Mouse (Mus musculus) kidney, adult 2 months (tissue): Measurements from ENCODE around the gene Zfp704. TPM values are rescaled to one million over a fixed set of nuclear protein-coding genes. Genes with fewer than 3 reads are reported as not detected.

ENCODE experiments used
- DNase-seq: peaks from one replicate; pipeline ENCODE4 v3.0.0; 2021
- H3K27ac ChIP-seq: fragments of 200-500 bp; 2 replicates; pipeline ENCODE4 v1.5.1; 2012; ENCODE audit warnings: low read depth, low read length, control low read depth, inconsistent platforms; ENCODE audit not compliant: insufficient read depth
- H3K27me3 ChIP-seq: fragments of 200-500 bp; replicated peaks from 2 replicates; pipeline ENCODE4 v1.6.1; 2012; ENCODE audit warnings: mild to moderate bottlenecking, moderate library complexity, low read length, inconsistent platforms; ENCODE audit not compliant: control insufficient read depth, insufficient read depth
- H3K36me3 ChIP-seq: fragments of 200-500 bp; 2 replicates; pipeline ENCODE4 v1.6.1; 2012; ENCODE audit warnings: mild to moderate bottlenecking, moderate library complexity, low read length, inconsistent platforms; ENCODE audit not compliant: control insufficient read depth, insufficient read depth
- H3K4me1 ChIP-seq: fragments of 200-500 bp; 2 replicates; pipeline ENCODE4 v1.6.1; 2011; ENCODE audit warnings: low read length; ENCODE audit not compliant: control insufficient read depth, insufficient read depth
- H3K4me3 ChIP-seq: fragments of 200-500 bp; 2 replicates; pipeline ENCODE4 v1.5.1; 2011; ENCODE audit warnings: mild to moderate bottlenecking, low read depth, low read length, control low read depth; ENCODE audit not compliant: insufficient read depth
- CTCF ChIP-seq: fragments of 200-500 bp; conservative IDR thresholded peaks from 2 replicates; pipeline ENCODE4 v1.5.1; 2011; ENCODE audit warnings: low read depth, mild to moderate bottlenecking, control low read depth, low read length, moderate library complexity, mixed read lengths; ENCODE audit not compliant: insufficient read depth, insufficient read length
- POLR2A ChIP-seq: fragments of 200-500 bp; IDR thresholded peaks from one replicate; pipeline ENCODE4 v1.6.1; 2011; ENCODE audit warnings: low read depth, low read length, control low read depth
- WGBS: fragments of 180-500 bp; shearing (Covaris S2); methylation state at CpG from one replicate; pipeline ENCODE4 v1.1.7; 2018; 5-methylcytosine and 5-hydroxymethylcytosine counted together
- polyA plus RNA-seq: library from polyadenylated mRNA; depleted of rRNA; stranded (reverse); fragments of >200 nt; gene quantifications from 2 replicates; pipeline ENCODE4 v1.2.3, GENCODE M21; 2012

Gene Zfp704
- polyA plus RNA-seq, 1 experiment: 11.3 TPM

DNA sequence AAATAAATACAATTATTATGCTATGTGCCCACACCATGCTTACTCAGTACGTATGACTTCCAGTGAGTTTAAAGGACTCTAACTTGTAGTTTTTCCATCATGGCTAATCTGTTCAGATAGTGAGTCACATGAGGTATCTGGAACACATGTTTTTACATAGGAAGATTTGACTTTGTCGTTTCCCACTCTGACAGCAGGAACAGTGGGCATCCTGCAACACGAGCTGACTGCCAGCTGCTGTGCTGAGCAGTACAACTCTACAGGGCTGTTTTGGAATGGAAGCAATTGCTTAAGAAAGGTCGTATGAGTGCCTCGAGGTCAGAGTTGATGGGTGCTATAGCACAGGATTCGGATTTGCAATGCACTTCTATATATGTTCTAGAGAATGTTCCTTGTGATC lies 169.4 kb downstream of the Zfp704 start:
- Histone ChIP-seq H3K4me3 (no peak overlapping the region), H3K27ac (no peak overlapping the region), H3K4me1 (no peaks in the 10 kb centered on the region), H3K36me3 (no peaks in the 10 kb centered on the region), H3K27me3 (no peaks in the 10 kb centered on the region)
- no peak for DNase-seq
- WGBS: 72% methylated on average over 6 of the region's 6 CpGs
- TF ChIP-seq CTCF: no peak

DNA sequence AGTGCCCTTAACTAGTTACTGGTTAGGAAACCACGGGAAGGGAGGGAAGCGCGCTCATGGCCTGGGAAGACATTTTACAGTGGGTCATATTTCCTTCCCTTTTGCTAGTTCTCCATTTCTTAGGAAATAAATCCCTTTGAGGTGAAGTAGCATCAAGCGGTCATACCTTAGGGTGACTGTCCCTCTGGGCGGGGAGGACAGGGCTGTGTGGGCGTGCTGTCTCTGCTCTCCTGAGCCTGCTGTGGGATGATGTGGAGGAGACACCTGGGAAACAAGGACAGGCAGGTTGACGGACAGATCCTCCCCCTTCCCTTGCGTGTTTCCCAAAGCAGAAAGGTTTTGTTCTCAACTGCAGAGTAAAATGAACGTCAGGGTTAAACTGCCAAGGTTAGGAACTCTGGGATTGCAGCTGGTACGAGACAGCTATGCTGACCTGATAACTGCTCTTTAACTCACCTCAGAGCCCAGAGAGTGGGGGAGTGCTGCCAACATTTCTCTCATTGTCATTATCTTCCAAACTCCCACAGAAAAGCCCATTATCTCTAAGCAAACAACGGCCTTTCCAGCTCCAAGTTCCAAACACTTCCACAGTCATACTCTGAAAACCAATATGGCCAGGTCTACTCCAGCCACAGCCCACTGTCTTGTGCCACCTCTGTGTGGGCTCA lies 170.1 kb downstream of the Zfp704 start:
- Histone ChIP-seq H3K36me3 (no peaks in the 10 kb centered on the region), H3K4me3 (no peak overlapping the region), H3K27me3 (no peaks in the 10 kb centered on the region), H3K27ac (no peak overlapping the region), H3K4me1 (no peaks in the 10 kb centered on the region)
- TF ChIP-seq CTCF (no peak), POLR2A (no peak)
- WGBS: 72% methylated on average over 11 of the region's 11 CpGs
- no peak for DNase-seq

- no peak overlapping the region for H3K4me3 ChIP-seq
- TF ChIP-seq POLR2A: no peak
- no peak for TF ChIP-seq CTCF
- 88% methylated on average over 6 of the region's 6 CpGs for WGBS
- H3K27me3 ChIP-seq: no peaks in the 10 kb centered on the region
- no peak overlapping the region for H3K27ac ChIP-seq
- DNase-seq: no peak
- H3K36me3 ChIP-seq: no peaks in the 10 kb centered on the region
- H3K4me1 ChIP-seq: no peaks in the 10 kb centered on the region
Measured at GRCm38 (mm10) chr3:9436256-9436655, 173.6 kb downstream of the Zfp704 start.

DNA sequence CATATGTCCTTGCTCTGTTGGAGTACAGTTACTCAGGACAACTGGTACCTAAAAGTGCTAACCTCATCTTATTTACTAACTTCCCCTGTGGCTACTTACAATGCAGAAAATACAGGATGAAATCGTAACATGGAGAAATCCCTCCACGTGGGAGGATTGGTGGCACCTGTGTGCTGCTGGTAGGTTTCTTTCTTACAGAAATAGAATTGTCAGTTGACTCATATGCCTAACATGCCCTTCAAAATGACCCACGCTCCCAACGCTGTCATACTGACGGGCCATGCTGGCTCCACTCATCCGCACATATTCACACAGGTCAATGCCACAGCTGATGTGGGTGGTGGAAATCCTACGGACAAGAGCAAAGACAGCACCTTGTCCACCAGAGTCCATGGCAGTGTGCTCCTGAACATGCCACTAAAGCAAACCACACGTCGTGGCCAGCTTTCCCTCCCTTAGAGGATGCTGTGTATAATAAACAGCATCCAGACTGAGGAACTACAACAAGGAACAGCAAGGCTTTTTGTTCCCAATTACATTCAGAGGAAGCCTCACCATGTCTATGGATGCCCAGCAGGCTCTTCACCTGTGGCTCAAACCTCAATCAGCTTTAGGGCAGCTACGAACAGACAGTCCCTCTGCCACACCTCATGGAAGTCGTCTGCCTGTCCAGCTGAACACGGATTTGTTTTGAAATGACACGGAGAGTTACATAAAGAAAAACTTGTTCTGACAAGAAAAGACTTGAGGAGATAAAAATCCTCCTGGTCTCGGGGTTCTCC lies 175.3 kb downstream of the Zfp704 start:
- Histone ChIP-seq H3K27ac (no peak overlapping the region), H3K4me1 (no peaks in the 10 kb centered on the region), H3K27me3 (no peaks in the 10 kb centered on the region), H3K36me3 (no peaks in the 10 kb centered on the region), H3K4me3 (no peak overlapping the region)
- 91% methylated on average over 14 of the region's 14 CpGs for whole genome bisulfite sequencing
- TF ChIP-seq POLR2A (no peak), CTCF (no peak)
- no peak for DNase-seq

GRCm38 (mm10) chr3:9432796-9433526 lies 176.9 kb downstream of the Zfp704 start:
- H3K4me3 ChIP-seq: no peak overlapping the region
- no peaks in the 10 kb centered on the region for H3K36me3 ChIP-seq
- no peaks in the 10 kb centered on the region for H3K27me3 ChIP-seq
- WGBS: 87% methylated on average over 16 of the region's 16 CpGs
- no peak for TF ChIP-seq POLR2A
- no peak for TF ChIP-seq CTCF
- DNase-seq: peak; percentile 7
- H3K4me1 ChIP-seq: no peaks in the 10 kb centered on the region
- H3K27ac ChIP-seq: no peak overlapping the region

DNA sequence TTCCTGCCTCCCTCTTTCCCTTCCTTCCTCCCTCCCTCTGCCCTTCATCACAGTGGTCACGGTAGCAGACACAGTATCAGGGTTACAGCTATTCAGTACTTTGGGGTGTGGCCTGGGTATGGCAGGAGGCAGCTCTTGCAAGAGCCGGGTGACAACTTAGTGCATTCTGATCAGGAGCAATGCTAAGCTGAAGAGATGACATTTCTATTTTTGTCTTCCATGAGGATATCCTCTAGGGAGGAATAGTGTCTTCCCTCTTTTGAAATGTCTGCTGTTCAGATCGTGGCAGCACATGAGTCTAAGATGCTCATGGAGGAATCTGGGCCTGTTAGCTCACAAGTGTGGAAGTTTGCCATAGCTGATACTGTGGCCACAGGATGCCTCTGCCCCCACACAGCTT lies 177.7 kb downstream of the Zfp704 start:
- Histone ChIP-seq H3K27ac (no peak overlapping the region), H3K4me1 (no peaks in the 10 kb centered on the region), H3K27me3 (no peaks in the 10 kb centered on the region), H3K36me3 (no peaks in the 10 kb centered on the region), H3K4me3 (no peak overlapping the region)
- no peak for TF ChIP-seq POLR2A
- no peak for TF ChIP-seq CTCF
- 71% methylated on average over 3 of the region's 3 CpGs for WGBS
- no peak for DNase-seq

DNA sequence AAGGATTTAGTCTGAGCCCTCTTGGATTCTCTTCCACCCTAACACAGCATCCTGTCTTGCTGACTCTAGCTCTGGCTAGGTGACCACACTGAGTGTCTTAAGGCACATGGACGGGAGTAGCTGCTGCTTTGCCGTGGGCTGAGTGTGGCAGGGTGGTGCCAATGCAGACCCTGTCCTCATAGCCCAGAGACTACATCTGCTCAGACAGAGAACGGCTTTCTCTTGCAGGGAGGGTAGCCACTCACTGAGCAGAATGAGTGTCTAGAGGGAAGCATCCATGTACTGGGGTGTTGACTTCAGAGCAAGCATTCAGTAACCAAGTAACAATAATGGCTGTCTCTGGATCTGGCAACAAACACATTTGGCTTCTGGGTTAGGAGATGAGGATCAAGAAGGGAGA lies 179.9 kb downstream of the Zfp704 start:
- Histone ChIP-seq H3K27me3 (no peaks in the 10 kb centered on the region), H3K4me1 (no peaks in the 10 kb centered on the region), H3K4me3 (no peak overlapping the region), H3K27ac (no peak overlapping the region), H3K36me3 (no peaks in the 10 kb centered on the region)
- 90% methylated on average over 3 of the region's 3 CpGs for WGBS
- no peak for DNase-seq
- TF ChIP-seq POLR2A (no peak), CTCF (no peak)
